Mouse (Mus musculus) A20 (cell line): ENCODE measurements around the gene 1700042G07Rik.

Source experiments
- DNase-seq: peaks from one replicate; pipeline ENCODE4 v3.0.0-alpha.2; 2011; ENCODE audit warnings: low read depth, low spot score

1700042G07Rik gene

GRCm38 (mm10) chr4:116162142-116162541 lies 11.0 kb upstream of the 1700042G07Rik start:
- DNase-seq = no peak

DNA sequence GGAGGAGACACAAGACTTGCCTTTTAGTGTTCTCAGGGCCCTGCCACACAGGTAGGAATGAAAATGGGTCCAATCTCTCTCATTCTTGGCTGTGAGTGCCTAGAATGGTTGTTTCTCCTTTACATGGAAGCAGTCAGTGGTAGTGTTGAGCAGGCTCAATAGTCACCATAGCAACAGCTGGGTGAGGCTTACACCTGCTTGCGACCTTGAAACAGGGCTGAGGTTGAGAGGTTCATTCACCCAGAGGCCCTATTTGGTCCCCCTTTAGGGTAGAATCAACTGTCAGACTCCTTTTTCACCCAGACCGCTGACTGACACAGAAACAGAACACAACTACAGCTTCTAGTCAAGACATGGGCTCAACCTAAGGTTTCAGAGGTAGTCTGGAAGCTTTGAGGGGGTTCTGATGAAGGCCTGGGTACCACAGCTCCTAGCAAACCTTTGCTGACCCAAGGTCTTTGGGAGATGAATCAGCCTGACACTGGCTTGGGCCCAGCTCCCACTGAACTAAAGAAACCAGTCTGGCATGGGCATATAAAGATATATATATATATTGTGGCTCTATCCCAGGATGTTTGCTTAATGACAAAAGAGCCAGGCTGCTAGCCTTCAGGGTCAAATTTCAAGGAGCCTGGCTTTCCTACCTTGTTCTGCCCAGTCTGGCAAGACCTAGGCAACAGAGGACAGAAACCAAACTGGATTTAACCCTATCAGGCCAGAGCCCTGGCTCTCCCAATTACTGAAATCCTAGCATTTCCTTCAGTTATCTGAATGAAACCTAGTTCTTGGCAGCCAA lies 8.2 kb upstream of the 1700042G07Rik start:
- DNase-seq = no peak

- DNase-seq = no peak
These were observed 7.3 kb upstream of the 1700042G07Rik start for GRCm38 (mm10) chr4:116165708-116166407.

- DNase-seq = peak; percentile 64
These were observed 5.8 kb upstream of the 1700042G07Rik start, which contains the start of gene Tspan1 for GRCm38 (mm10) chr4:116167404-116167803. TSS of gene Tspan1 (minus strand) at chr4:116167601.

- peak; percentile 63 for DNase-seq
These were observed 4.4 kb upstream of the 1700042G07Rik start for GRCm38 (mm10) chr4:116168617-116169352.

DNA sequence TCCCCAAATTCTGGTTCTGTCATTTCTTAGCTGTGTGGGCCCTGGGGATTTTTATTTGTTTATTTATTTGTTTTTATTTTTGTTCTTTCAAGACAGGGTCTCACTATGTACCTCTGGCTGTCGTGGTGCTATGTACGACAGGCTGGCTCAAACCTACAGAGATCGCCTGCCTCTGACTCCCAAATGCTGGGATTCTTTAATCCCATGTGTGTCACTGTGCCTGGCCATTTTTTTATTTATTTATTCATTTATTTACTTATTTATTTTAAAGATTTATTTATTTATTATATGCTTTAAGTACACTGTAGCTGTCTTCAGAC lies 3.9 kb upstream of the 1700042G07Rik start:
- DNase-seq = no peak

- DNase-seq = no peak
These were observed 580 bp downstream of the 1700042G07Rik start for GRCm38 (mm10) chr4:116173752-116174151.

GRCm38 (mm10) chr4:116174466-116175116 lies 1.4 kb downstream of the 1700042G07Rik start:
- no peak for DNase-seq

- DNase-seq = no peak
These were observed 2.0 kb downstream of the 1700042G07Rik start for GRCm38 (mm10) chr4:116175136-116175535.

GRCm38 (mm10) chr4:116175711-116176542 lies 2.8 kb downstream of the 1700042G07Rik start:
- DNase-seq = no peak

DNA sequence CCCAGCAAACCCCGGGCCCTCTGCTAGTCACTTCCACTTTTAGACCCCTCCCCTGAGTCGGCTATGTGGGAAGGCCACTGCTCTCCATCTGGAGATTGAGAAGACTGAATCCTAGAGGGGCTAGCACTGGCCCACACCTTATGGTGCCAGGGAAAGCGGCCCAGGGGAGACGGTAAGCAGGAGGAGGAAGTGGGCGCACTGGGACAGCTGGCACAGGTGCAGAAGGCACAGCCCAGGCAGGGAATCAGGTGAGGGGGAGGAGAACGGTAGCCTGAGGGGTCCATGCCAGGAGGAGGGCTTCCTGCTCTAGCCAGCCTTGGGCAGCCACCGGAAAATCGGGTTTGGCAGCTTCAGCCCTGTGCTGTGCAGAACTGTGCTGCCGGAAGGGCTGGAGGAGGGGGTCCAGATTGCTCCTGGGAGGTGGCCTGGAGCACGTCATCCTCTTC lies 3.4 kb downstream of the 1700042G07Rik start:
- DNase-seq = no peak

DNA sequence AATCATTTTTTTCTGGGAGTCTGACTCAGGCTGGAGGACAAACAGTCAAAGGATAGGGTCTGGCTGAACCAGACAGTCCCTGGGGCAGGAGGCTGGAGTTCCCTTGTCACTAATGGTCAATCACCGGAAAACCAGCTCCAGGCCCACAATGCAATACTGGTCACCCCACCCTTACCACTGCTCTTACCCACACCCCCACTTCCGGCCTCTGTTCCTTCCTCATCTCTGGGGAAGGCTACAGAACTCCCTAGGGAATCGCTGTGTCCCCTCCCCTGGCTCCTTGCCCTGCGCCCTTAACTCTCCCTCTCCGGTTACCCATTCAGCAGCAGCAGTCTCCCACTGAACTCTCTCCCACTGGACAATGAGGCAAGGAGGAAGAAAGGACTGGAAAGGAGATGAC lies 4.0 kb downstream of the 1700042G07Rik start:
- DNase-seq = no peak

DNA sequence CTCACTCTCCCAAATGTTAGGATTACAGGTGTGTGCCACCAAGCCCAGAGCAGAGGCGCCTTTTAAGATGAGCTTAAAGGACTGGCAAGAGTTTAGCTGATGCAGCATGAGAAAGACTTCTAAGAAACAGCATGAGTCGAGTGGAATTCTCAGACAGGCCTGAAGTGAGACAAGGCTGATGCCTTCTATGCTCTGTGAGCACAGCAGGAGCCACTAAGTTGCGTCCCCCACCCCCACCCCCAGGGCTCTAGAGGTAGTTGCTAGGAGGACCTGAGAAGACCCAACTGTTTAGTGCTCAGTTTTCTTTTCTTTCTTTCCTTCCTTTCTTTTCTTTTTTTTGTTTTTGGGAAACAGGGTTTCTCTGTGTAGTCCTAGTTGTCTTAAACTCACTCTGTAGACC lies 8.9 kb downstream of the 1700042G07Rik start:
- DNase-seq = no peak

DNA sequence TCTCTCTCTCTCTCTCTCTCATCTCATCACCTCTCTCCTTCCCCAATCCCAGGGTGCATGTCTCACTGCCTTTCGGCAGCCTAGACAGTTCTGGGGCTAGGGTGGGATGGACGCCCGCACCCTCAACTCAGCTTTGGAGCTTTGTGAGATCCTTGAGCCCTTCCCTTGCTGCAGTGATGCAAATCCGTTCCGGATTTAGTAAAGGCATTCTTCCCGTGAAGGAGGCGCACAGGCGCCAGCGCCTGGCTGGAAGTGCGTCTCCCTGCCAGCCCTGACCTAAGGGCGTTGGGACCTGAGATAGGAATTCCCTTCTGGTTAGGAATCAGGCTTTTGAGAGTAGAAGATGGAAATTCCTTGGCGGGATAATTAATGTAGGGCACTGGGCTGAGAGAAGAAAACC lies 9.6 kb downstream of the 1700042G07Rik start:
- no peak for DNase-seq

DNA sequence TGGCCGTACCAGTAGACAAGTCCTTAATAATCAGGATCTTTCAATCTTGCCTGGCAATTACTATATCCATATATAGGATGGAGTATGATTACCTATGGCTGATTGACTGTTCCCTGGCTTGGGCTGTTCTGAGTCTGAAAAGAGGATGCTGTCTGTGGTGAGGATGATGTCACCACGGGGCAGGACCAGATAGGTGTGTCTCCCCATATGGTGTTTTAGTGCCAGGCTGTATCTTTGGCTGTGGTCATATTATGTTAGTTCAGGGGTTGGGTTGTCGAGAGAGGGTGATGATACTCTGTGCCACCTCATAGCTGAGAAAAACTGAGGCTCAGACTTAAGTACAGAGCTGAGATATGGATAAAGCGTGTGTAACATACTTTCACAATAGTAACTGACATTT lies 11.9 kb downstream of the 1700042G07Rik start:
- DNase-seq = no peak

GRCm38 (mm10) chr4:116192286-116192835 lies 19.2 kb downstream of the 1700042G07Rik start:
- no peak for DNase-seq

- no peak for DNase-seq
These were observed 20.6 kb downstream of the 1700042G07Rik start for GRCm38 (mm10) chr4:116193583-116194383.

DNA sequence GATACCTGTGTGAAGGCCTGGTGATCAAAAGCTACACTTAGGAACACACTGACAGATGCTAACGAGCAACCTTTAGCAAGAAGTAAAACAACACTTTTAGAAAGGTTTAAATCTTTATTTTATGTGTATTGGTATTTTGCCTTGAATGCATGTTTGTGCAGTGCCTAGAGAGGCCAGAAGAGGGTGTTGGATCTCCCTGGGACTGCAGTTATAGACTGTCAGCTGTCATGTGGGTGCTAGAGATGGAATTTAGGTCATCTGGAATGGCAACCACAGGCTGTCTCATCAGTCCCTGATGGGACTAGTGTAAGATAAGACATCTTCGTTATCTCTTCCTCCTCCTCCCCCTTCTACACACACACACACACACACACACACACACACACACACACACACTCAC lies 25.2 kb downstream of the 1700042G07Rik start:
- DNase-seq = peak; percentile 37

DNA sequence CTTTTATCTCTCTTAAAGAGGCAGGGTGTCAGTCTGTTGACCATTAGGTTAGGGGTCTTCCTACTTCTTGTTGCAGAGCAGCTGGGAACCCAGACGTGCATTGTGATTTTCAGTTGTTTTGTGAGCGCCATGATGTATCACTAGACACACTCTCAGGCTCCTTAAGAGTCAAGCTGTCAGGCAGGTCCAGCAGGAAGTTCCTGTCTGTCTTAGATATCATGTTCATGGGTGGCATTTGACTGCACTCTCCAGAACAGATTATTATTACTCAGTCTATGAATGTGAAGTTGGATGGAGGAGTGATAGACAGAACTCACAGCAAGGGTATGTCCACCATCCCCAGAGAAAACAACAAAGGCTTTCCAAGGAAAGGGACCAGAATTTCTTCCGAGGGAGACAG lies 31.2 kb downstream of the 1700042G07Rik start:
- DNase-seq = no peak

DNA sequence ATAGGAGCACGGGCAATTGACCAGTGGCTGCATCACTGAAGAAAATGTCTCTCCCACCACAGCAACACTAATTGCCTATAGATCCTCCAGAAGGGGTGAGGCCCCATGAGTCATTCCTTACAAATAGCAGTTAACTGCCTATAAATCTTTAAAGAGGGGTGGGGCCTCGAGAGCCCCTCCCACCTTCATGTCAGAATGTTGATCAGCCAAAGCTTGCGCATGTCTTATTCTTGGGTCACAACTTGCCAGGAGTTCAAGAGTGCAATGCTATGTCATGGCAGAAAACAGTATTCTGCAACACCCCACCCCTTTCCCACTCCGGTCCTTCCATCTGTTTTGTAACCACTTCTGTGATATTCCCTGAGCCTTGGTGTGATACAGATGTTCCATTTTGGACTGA lies 33.4 kb downstream of the 1700042G07Rik start:
- no peak for DNase-seq
